Mouse (Mus musculus) frontal cortex, adult 2 months (tissue): ENCODE data around the gene Naa30. TPM values are rescaled to one million over a fixed set of nuclear protein-coding genes. Genes with fewer than 3 reads are reported as not detected.
A peak's percentile ranks its signal among the peaks of the same experiment; 100 is the strongest.

Experiments
- DNase-seq, 2 experiments: peaks; one replicate each; pipeline ENCODE4 v3.0.0; 2022; ENCODE audit warnings: low spot score in 1 of 2; ENCODE audit errors: extremely low spot score in 1 of 2
- polyA plus RNA-seq: library from polyadenylated mRNA; depleted of rRNA; stranded (reverse); fragments of >200 nt; gene quantifications from 2 replicates; pipeline ENCODE4 v1.2.3, GENCODE M21; 2012; rRNA removed

The Naa30 gene
- polyA plus RNA-seq, 1 experiment, result 22.5 TPM

DNA sequence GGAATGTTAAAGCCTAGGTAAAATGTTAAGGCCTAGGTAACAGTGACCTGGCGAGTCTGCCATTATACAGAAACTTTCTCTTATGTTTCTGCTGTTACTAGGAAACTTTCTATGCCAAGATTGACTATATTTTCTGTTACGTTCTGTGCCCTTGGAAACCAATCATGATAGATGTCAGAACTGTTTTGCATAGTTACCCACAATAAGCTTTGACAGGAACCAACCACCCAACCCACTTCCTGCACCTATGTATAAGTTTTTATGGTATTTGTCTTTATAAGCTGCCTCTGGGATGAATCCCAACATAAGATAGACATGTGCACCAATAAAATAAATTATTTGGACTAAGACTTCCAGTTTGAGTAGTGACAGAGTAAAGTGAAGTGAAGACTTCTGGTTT, 49.7 kb downstream of the Naa30 start:
- DNase-seq, result no peak

DNA sequence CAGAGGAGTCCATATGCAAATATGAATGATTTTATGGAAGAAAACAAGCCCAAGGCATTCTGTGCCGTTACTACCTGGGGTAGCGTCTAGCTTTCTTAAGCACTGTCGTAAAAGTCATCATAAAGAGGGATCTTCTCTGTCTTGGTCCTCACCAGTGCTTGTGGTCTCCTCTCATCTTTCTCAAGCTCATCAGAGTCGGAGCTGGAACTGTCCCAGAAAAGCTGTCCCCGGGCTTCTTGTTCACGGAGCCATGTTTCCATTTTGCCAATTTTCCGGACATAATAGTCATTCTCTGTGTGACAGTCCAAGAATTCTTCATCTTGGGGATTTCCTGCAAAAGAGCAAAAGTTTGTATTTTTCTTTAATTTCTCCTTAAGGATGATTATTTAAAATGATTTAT, 54.4 kb downstream of the Naa30 start:
- no peak for DNase-seq

DNA sequence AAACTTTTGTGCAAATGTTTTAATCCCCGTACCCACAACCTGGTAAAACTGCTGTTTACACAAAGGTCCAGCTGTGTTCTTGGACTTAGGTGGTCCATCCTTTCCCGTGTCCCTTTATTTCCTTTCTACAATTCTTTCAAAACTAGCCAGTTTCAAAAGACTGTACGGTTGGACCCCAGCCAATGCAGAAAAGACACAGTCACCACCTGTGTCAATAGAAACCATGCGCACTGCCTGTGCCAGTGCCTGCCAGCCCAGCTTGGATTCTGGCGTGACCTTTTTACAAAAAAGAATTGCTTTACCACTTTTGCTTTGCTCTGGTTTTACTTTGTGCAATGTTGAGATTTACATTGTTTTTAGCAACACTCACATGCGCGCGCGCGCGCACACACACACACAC, 55.0 kb downstream of the Naa30 start:
- no peak for DNase-seq

DNA sequence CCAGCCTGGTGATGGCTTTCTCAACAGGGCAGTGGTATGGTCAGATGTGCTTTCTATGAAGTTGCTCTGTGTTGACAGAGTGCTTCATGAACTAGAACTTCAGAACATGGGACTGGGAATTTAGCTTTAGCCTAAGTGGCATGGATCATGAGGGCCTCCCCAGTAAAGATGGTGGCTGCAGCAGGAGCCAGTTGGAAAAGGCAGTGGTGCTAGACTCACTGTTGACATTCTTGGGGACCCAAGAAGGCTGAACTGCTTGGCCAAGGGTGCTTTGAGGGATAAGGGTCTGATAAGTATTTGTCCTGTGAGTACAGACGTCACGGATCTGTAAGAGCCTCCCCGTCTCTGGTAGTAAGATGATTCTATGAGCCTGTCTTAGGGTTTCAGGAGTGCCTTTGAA, 59.8 kb downstream of the Naa30 start:
- DNase-seq, result no peak

DNA sequence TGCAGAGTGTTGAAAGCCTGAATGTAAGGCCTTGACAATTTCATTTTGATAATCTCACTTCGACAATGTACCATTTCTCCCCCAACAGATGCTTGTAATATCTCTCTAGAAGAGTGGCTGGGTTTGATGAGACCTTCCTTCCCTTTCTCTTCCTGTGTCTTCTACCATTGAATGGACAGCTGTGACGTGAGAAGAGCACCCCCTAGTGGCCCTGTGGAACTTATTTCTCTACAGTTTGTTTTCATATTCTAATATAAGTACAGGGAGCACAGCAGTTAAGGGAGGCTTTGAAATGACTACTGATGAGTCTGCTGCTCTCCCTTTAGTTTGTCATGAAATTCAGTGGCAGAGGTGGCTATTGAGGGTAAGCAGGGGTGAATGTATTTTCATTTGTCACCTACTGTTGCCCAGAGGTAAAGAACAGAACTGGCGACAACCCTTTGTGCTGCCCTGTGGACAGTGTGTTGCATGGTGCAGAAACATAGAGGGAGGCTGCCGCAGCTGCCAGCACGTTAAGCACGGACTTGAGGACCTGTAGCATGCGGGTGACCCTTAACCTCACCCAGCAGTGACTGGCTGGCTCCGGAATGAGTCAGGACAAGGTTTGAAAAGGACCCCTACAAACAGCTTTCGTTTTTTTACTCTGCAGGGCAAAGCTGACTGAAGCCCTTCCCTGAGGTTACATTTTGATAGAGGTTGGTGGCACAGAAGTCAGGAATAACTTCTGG, 62.9 kb downstream of the Naa30 start:
- peak in 1 of 2 experiments; percentile 56 for DNase-seq

DNA sequence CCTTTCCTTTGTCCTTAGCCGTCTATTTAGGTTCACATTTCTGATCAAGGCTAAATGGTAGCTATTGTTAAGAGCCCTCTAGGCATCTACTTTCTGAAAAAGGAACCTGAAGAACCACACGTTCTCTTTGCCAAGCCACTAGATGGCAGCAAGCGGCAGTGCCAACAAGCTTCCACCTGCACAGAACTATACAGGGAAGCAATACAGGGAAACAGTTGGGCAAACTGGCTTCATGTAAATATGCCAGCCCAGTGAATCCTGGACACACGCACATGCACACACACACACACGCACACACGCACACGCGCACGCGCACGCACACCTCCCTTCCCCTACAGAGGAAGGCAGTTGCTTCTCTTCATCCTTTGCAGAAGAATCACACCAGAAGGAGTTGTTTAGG, 66.2 kb downstream of the Naa30 start:
- peak; percentile 43 to 81 for DNase-seq

Other genes with a start within 250 kb of the Naa30 start
- 17.4 and 18.4 TPM in 2 replicates for gene Ap5m1, start 106.1 kb upstream of the Naa30 start, polyA plus RNA-seq
- 31.3 and 34.1 TPM in 2 replicates for gene Exoc5, start 105.6 kb upstream of the Naa30 start, polyA plus RNA-seq
- 0.12 TPM in 1 of 2 replicates, not detected in the other for gene ccdc198, start 73.2 kb downstream of the Naa30 start, polyA plus RNA-seq